Mouse (Mus musculus): ENCODE measurements around the gene Gfra4.

Gene Gfra4

DNA sequence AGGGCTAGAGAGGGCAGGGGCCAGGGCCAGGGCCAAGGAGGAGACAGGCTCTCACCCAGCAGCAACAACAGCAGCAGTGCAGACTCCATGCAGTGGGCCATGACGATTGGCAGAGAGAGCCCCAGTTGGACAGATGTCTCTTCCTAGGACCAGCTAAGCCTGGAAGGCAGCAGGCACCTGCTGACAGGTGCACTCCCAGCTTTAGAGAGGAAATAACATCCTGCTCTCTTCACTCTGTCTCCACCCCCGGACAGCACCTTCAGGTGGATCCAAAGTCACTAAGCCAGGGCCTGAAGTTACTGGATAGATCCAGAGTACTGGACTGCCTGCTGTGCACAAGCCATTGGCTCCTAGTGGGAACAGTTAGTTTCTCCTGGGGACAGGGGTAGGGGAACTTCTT, at the start of gene Gfra4:
Gene Gfra4 (minus strand): TSS at position 101 of the 400 bp plus-strand sequence.
- DNase-seq (ENCODE audit: low read depth, low spot score), result no peak

DNA sequence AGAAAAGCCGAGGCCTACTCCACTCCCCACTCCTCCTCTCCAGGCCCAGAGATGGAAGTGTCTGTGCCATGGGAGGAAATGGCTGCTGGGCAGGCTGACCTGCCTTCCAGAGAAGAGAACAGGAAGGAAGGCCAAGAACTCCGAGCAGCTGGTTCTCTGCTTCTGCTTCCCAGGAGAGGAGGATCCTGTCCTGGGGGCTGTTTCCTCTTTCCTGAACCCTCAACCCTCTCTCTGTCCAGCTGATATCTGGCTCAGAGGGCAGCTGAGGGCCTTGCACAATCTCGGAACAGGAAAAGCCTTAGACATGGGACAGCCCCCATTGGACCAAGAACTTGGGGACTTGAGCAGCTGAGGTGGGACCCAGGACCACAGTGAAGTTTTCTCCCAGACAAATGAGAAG, 48.0 kb upstream of the Gfra4 start:
- DNase-seq (ENCODE audit: low read depth, low spot score), result no peak

DNA sequence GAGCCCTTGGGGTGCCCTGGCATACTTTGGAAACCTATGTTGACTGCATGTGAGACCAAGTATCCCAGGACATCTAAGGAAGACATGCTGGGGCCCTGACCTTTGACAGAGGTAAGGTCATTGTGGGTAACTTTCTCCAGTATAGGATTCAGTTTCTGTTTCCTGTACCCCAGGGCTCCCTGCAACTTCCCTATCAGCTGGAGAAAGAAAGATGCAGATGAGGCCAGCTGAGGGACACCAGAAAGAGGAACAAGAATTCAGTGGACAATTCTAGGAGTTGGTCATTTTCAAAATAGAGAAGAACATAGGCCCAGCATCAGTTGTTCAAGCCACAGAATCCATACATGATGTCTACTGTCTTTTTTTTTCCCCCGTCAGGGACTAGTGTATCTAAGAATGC, 46.7 kb upstream of the Gfra4 start:
- no peak for DNase-seq (ENCODE audit: low read depth, low spot score)

DNA sequence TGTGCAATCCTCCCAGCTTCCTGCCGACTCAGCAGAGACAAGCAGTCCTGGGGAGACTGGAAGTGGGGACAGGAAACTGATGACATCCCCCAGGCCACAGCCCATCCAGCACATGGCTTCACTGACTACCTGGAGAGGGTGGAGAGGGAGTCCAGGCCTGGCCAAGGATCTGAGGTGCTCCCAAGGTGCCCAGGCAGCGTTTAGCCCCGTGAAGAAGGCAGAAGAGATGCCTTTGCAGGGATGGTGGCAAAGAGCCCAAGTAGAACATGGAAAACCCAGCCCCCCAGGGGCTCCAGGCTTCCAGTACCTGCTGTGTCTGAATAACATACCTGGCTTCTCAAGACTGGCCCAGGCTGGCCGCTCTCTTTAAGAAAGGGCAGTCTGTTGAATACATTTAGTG, 45.7 kb upstream of the Gfra4 start:
- DNase-seq (ENCODE audit: low read depth, low spot score), result no peak

GRCm38 (mm10) chr2:131086667-131087390, 43.9 kb upstream of the Gfra4 start, which contains the start of gene Siglec1:
TSS of gene Siglec1 (minus strand) at chr2:131086765.
- DNase-seq (ENCODE audit: low read depth, low spot score), result no peak

DNA sequence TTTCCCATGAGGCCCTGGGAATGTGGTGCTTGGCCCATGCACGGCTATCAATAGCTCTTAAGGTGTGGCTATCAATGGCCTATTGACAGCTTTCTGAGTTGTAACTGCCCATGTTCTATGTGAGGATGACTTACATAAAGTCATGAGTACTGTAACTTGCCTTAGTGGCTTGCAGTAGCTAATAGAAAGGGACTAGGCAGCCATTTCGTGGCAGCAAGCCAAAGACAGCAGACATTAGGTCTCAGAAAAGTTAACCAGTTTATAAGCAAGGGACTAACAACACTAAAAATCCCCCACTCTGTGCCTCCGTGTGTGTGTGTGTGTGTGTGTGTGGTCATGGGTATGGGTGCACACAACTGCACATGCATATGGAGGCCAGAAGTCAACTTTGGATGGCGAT, 41.3 kb upstream of the Gfra4 start:
- DNase-seq (ENCODE audit: low read depth, low spot score), result no peak

GRCm38 (mm10) chr2:131080507-131080906, 37.6 kb upstream of the Gfra4 start:
- DNase-seq (ENCODE audit: low read depth, low spot score), result no peak

GRCm38 (mm10) chr2:131072536-131072935, 29.6 kb upstream of the Gfra4 start:
- DNase-seq (ENCODE audit: low read depth, low spot score), result no peak

DNA sequence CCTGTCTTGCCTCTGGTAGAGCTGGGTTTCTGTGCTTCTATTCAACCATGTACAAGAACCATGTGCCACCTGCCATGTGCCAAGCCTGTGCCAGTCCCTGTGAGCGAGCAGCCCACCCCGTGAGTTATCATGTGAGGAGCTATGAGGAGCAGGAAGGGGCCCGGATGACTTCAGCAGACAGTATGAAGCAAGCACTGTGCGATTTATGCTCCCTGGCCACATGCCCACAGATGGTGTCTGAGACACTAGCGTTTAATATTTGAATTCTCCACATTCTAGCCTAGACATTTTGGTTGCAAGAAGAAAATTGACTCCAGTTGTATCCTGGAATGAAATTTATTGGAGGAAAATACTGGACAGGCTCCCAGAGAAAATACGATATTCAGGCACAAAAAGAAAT, 24.6 kb upstream of the Gfra4 start:
- DNase-seq (ENCODE audit: low read depth, low spot score), result no peak

- no peak for DNase-seq (ENCODE audit: low read depth, low spot score)
Observed at GRCm38 (mm10) chr2:131066342-131066741, 23.5 kb upstream of the Gfra4 start.

- DNase-seq (ENCODE audit: low read depth, low spot score), result no peak
Observed at GRCm38 (mm10) chr2:131063404-131063864, 20.5 kb upstream of the Gfra4 start, which contains the start of gene Adam33. TSS of gene Adam33 (minus strand) at chr2:131063814.

DNA sequence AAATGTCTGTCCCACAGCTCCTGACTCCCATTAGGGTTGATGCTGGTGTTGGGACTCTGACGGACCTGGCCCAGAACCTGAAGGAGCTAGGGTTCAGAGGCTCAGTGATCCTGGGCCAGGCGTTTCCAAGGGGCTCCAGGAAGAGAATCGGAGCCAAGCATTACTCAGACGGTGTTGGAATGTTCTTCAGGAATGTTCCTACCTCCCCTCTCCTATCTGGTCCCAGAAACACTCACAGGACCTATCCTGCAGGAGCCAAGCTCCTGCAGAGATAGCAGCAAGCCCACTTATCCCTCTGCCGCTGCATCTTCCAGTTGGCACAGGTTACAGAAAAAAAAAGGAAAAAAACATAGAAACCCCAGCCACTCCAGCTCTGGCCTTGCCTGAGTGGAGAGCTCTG, 18.7 kb upstream of the Gfra4 start:
- DNase-seq (ENCODE audit: low read depth, low spot score), result no peak

- no peak for DNase-seq (ENCODE audit: low read depth, low spot score)
Observed at GRCm38 (mm10) chr2:131060784-131061183, 17.9 kb upstream of the Gfra4 start.

DNA sequence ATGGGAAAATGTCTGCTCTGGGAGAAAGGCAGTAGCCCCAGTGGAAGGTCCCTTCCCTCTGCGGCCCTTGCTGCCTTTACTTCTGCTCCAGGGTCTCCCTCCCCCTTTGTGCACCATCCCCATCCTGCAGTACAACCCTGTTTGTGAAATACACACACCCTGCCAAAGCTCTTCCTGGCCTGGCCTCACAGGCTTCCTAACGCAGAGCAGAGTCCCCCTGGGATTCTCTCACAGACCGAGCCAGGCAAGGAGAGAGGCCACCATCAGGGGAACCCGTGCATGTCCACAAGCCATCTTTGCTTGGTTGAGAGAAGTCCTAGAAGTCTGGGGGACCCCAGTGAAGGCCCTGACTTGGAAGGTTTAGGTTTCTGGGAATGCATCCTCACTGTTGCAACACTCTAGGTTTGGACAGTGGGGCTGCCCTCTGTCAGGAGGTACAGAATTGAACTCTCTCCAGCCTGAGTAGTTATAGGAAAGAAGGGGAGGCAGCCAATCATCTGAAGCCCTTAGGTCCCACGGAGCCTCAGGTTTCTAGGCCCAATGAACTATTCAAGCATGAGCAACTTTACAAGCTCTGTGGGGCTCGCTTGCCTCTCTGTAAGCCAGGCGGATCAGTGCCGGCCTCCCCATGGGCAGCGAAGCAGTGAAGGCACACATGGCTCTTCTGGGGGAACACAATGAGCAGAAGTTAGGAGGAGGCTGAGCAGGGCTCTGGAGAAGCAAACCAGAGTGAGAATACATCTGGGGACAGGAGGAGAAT, 17.1 kb upstream of the Gfra4 start:
- DNase-seq (ENCODE audit: low read depth, low spot score), result no peak

DNA sequence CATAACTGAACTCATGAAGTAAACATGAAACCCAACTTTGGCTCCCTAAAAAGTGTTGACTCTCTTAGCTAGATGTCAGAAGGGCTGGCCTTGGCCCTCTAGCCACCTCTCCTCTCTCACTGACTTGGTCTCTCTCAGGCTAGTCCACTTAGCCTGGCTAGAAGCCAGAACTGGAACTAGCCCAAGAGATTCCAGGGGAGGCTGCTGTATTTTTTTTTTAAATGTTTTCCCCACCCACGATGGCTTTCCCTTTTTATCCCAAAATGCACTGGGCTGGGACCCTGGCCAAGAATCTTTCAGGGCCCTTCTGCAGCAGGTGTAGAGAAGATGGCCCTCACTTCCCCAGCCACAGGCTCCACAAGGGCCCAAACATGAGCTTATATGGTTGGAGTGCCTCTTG, 16.5 kb upstream of the Gfra4 start:
- DNase-seq (ENCODE audit: low read depth, low spot score), result no peak

DNA sequence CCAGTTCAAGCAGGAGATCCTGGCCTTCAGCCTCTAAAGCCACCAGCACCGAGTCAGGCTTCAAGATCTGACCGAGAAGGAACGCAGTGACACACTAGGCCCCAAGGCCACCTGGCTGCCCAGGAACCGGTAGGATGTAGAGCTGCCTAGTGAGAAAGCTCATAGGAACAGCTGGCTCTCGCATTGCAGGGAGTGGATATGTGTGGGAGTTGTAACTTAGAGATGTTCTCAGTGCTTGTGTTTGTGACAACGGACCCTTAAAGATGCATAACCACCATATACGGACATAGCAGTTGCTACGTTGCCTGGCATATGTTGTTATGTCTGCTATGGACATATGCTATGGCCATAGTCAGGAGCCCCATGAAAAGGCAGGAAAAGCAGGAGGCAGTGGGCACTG, 15.8 kb upstream of the Gfra4 start:
- no peak for DNase-seq (ENCODE audit: low read depth, low spot score)

DNA sequence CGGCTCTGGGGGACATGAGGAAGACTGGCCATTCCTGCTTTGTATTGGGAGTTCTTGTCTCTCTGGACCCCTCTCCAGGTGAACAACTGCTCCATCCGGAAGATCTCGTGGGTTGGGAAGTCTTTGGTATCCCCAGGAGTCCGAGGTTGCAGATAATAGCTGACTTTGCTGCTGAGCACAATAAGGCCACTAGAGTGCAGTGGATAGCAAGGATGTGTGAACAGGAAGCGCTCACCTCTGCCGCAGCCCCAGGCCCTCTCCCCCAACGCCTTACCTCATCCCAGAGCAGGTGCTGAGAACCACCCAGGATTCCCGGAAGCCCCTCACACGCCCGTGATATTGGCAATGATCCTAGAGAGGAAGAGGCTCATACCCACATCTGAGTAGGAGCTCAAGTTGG, 13.3 kb upstream of the Gfra4 start:
- DNase-seq (ENCODE audit: low read depth, low spot score), result peak; percentile 55

- peak; percentile 78 for DNase-seq (ENCODE audit: low read depth, low spot score)
Observed at GRCm38 (mm10) chr2:131055631-131056030, 12.7 kb upstream of the Gfra4 start.

DNA sequence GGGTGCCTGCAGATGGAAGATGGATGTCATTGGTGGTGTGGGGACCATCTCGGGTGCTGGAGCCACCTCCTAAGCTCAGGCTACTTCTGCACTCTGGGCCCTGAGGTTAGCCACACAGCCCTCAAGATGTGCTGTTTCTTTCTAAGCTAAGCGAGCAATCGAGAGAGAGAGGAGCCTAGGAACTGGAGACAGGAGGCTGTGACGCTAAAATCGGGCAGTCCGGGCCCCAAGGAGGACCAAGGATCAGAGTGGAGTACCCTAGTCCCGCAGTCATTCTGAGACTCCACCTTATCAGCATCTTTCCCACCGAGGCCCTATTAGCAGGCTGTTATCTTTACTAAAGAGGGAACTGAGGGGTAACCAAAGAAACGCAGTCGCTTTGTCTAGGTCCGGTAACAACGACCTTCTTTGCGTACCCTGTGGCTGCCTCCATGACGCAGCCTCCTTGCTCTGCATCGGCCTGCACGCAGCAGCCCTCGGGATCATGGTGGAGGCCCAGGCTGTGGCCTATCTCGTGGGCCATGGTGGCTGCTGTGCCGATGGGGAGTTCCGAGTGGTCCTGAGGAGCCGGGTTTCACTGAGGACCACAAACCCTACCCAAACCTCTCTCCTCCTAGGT, 11.9 kb upstream of the Gfra4 start:
- DNase-seq (ENCODE audit: low read depth, low spot score), result no peak

- DNase-seq (ENCODE audit: low read depth, low spot score), result no peak
Observed at GRCm38 (mm10) chr2:131053851-131054645, 11.2 kb upstream of the Gfra4 start.

DNA sequence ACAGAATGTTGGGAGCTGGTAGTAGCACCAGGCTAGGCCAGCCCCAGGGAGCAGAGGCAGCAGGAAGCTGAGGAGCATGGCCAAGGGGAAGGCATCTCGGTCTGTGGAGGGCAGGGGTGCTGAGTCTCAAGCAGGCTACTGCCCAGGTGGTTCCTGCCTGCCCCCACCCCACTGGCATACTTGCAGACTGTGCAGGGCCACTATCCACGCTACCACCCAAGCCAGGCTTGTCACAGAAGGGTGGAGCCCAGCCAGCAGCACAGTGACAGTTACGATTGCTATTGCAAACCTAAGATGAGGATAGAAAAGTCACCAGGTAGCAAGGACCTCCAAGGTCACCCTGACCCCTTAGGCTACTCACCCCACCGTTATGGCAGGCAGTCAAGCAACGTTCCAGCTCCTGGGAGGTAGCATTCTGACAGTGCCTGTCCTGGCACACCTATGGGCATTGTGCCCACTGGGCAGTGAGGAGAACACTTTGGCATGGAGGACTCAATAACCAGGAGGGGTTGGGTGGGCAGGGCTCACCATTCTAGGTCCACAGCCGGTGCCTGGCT, 10.1 kb upstream of the Gfra4 start:
- DNase-seq (ENCODE audit: low read depth, low spot score), result no peak
